Mouse (Mus musculus) embryonic facial prominence, embryonic 15.5 days (tissue): Measurements from ENCODE around the gene Tcf12. TPM values are rescaled to one million over a fixed set of nuclear protein-coding genes. Genes with fewer than 3 reads are reported as not detected.

Source experiments
- ATAC-seq: fragments of 200-750 bp; cut with Nextera tagmentation; 2 replicates; pipeline ENCODE4 v1.8.0; 2017; ENCODE audit warnings: low read depth, moderate TSS enrichment; ENCODE audit not compliant: insufficient number of reproducible peaks, low FRiP score, low TSS enrichment
- H3K27ac ChIP-seq: fragments of 300-500 bp; sonication (generic); replicated peaks from 2 replicates; pipeline ENCODE4 v1.5.1; 2015; ENCODE audit warnings: mild to moderate bottlenecking, inconsistent platforms
- H3K27me3 ChIP-seq: fragments of 300-500 bp; sonication (generic); 2 replicates; pipeline ENCODE4 v1.6.1; 2015; ENCODE audit warnings: inconsistent platforms
- H3K36me3 ChIP-seq: fragments of 300-500 bp; sonication (generic); 2 replicates; pipeline ENCODE4 v1.6.1; 2015; ENCODE audit warnings: mild to moderate bottlenecking, inconsistent platforms
- H3K4me1 ChIP-seq: fragments of 300-500 bp; sonication (generic); 2 replicates; pipeline ENCODE4 v1.6.1; 2015; ENCODE audit warnings: inconsistent platforms
- H3K4me2 ChIP-seq: fragments of 300-500 bp; sonication (generic); replicated peaks from 2 replicates; pipeline ENCODE4 v1.6.1; 2015; ENCODE audit warnings: mild to moderate bottlenecking, inconsistent platforms
- H3K4me3 ChIP-seq: fragments of 300-500 bp; sonication (generic); replicated peaks from 2 replicates; pipeline ENCODE4 v1.5.1; 2015; ENCODE audit warnings: mild to moderate bottlenecking, inconsistent platforms
- H3K9ac ChIP-seq: fragments of 300-500 bp; sonication (generic); 2 replicates; pipeline ENCODE4 v1.6.1; 2015; ENCODE audit warnings: inconsistent platforms
- H3K9me3 ChIP-seq: fragments of 300-500 bp; sonication (generic); replicated peaks from 2 replicates; pipeline ENCODE4 v1.6.1; 2016; ENCODE audit warnings: inconsistent platforms
- WGBS: fragments of 180-500 bp; shearing (Covaris S2); methylation state at CpG from one replicate; pipeline ENCODE4 v1.1.7; 2015; 5-methylcytosine and 5-hydroxymethylcytosine counted together
- polyA plus RNA-seq: library from polyadenylated mRNA; unstranded; fragments of >200 nt; fragmentation: Nextera tagmentation; extraction: Ambion mirVana; gene quantifications from 2 replicates; pipeline ENCODE4 v1.2.1, GENCODE M21; 2015

Gene Tcf12
- polyA plus RNA-seq, 1 experiment from 2014 or later, result 104 TPM

DNA sequence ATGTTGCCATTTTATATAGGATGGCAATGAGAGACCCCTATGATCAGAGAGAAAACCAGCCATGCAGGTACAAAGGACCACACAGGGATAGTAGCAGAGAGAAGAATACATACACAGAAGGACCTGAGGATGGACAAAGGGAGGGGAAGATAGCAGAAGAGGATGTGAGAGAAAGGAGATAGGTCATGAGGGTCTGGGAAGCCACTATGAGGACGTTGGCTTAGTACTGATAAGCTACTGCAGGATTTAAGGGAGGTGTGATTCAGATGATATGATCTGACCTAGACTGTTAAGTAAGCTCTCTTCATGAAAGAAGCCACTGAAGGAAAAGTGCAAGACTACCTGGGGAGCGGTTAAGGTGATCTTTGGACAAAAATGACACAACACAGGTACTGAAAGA is 205.1 kb downstream of the Tcf12 start:
- peaks cover 10% of the 10 kb centered on the region for H3K36me3 ChIP-seq
- H3K9me3 ChIP-seq, result no peaks in the 10 kb centered on the region
- no peak for ATAC-seq
- 71% methylated on average over 2 of the region's 2 CpGs for WGBS
- no peaks in the 10 kb centered on the region for H3K4me1 ChIP-seq
- no peak overlapping the region for H3K9ac ChIP-seq
- no peak overlapping the region for H3K4me2 ChIP-seq
- no peaks in the 10 kb centered on the region for H3K27me3 ChIP-seq
- no peak overlapping the region for H3K4me3 ChIP-seq
- no peak overlapping the region for H3K27ac ChIP-seq

DNA sequence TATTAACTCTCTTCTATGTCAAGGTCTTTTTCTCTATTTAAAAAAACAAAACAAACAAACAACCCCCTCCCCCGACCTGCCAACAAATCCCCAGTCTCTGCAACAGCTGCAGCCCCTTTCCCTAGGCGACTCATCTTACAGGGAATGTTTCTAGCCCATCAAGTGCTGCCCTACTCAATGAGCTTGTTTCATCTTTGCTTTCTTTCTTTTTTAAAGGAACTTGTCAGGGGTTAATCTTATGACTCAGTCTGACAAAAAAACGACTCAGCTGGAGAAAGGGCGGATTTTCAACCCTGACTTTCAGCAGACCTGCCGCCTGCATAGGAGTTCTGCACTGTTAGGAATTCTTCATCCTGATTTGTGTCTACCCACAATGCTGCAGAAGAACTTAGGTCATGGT is 212.8 kb downstream of the Tcf12 start:
- Histone ChIP-seq H3K9me3 (no peaks in the 10 kb centered on the region), H3K4me3 (no peak overlapping the region), H3K4me1 (peaks cover 13% of the 10 kb centered on the region; the same call in 1 of the 2 replicates), H3K27ac (peak overlapping the region; percentile 51; the same call in 1 of the 2 replicates), H3K36me3 (no peaks in the 10 kb centered on the region), H3K4me2 (no peak overlapping the region), H3K27me3 (no peaks in the 10 kb centered on the region), H3K9ac (no peak overlapping the region)
- WGBS, result 19% methylated on average over 5 of the region's 5 CpGs
- no peak for ATAC-seq

DNA sequence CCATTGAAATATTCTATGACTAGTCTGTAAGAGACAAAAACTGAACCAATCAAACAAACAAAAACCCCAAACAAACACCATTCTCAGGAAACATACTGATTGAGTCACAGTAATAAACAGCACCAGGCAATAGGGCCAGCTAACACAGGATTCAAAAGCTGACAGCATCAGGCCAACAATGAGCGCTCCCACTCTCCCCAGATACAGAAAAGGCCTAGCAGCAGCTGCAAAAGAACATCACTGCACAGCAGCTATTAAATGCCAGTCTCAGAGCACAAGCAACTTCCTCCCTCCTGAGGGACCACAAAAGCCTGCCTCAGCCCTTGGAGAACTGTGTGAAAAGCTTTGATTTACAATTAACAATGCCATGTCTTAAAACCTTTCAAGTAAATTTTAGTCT is 214.3 kb downstream of the Tcf12 start:
- Histone ChIP-seq H3K9me3 (no peaks in the 10 kb centered on the region), H3K27ac (peak overlapping the region; percentile 63), H3K4me2 (no peak overlapping the region), H3K9ac (no peak overlapping the region), H3K36me3 (no peaks in the 10 kb centered on the region), H3K4me3 (no peak overlapping the region), H3K4me1 (peaks cover 22% of the 10 kb centered on the region; the same call in 1 of the 2 replicates), H3K27me3 (no peaks in the 10 kb centered on the region)
- 30% methylated on average over 1 of the region's 1 CpGs for WGBS
- no peak for ATAC-seq

DNA sequence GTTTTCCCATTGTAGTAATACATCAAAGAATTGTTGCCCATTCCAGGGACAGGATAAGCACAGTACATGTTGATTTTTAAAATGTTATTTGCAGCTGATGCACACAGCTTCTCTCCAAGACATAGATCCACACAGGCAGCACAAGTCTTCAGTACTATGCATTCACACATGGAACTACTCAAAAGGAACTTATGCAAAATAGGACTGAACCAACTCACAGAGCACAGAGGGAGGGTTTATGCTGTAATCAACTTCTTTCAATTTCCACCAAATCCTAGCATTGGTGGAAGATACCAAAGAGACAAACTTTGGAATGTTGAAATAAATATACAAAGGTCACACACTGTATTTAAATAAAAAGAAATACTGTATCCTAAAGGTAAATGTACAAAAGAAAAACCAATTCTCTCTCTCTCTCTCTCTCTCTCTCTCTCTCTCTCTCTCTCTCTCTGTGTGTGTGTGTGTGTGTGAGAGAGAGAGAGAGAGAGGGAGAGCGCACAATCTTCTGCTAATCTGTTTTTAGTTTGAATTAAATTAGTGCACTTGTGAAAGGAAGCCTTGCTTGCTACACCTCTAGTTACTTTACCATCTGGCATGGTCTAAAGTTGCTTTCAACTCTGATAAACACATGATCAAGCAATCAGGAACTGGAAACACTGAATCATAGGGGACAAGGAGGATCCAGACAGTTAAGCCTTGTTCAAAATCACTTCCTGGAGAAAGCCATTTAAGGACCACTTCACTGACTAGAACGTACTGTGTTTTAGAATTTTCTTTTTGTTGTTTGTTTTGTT is 215.5 kb downstream of the Tcf12 start:
- 12% methylated on average over 2 of the region's 2 CpGs for WGBS

DNA sequence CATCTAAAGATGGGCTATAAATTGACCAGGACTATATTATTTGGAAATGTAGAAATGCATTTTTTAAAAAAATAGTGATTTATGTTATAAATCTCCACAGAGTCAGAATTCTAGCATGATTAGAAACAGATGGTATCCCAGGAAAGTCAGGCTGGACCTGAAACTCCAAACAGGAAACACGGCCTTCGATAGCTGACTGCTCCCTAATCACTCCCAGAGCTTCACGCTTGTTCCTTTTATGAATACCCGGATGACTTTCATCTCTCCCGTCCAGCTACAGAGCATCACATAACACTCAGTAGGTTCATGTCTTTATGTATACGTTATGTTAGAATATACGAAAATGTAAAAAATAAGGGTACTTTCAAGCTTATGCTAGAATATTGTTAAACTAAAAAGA is 216.4 kb downstream of the Tcf12 start:
- H3K27ac ChIP-seq, result peak overlapping the region; percentile 53; the same call in 1 of the 2 replicates
- H3K27me3 ChIP-seq, result no peaks in the 10 kb centered on the region
- peak overlapping the region; percentile 39 for H3K4me3 ChIP-seq
- peaks cover 25% of the 10 kb centered on the region; the same call in 1 of the 2 replicates for H3K4me1 ChIP-seq
- no peaks in the 10 kb centered on the region for H3K9me3 ChIP-seq
- peak; percentile 70 for ATAC-seq
- H3K36me3 ChIP-seq, result no peaks in the 10 kb centered on the region
- WGBS, result 18% methylated on average over 7 of the region's 7 CpGs
- no peak overlapping the region for H3K9ac ChIP-seq
- H3K4me2 ChIP-seq, result no peak overlapping the region

More for the DNA sequence above, 215.5 kb downstream of the Tcf12 start:
- Histone ChIP-seq H3K36me3 (no peaks in the 10 kb centered on the region), H3K9ac (no peak overlapping the region), H3K9me3 (no peaks in the 10 kb centered on the region), H3K27me3 (no peaks in the 10 kb centered on the region), H3K4me1 (peaks cover 23% of the 10 kb centered on the region; the same call in 1 of the 2 replicates), H3K4me2 (peak overlapping the region; percentile 36), H3K4me3 (peak overlapping the region; percentile 39), H3K27ac (peak overlapping the region; percentile 86)
- ATAC-seq, result peak; percentile 89

GRCm38 (mm10) chr9:71894943-71895286 is 216.8 kb downstream of the Tcf12 start:
- peak overlapping the region; percentile 39 for H3K4me3 ChIP-seq
- 33% methylated on average over 7 of the region's 7 CpGs for WGBS
- no peak for ATAC-seq
- no peaks in the 10 kb centered on the region for H3K9me3 ChIP-seq
- H3K4me2 ChIP-seq, result peak overlapping the region; percentile 49
- peaks cover 25% of the 10 kb centered on the region; the same call in 1 of the 2 replicates for H3K4me1 ChIP-seq
- H3K36me3 ChIP-seq, result no peaks in the 10 kb centered on the region
- peak overlapping the region; percentile 16; the same call in 1 of the 2 replicates for H3K9ac ChIP-seq
- H3K27me3 ChIP-seq, result no peaks in the 10 kb centered on the region
- H3K27ac ChIP-seq, result peak overlapping the region; percentile 76

DNA sequence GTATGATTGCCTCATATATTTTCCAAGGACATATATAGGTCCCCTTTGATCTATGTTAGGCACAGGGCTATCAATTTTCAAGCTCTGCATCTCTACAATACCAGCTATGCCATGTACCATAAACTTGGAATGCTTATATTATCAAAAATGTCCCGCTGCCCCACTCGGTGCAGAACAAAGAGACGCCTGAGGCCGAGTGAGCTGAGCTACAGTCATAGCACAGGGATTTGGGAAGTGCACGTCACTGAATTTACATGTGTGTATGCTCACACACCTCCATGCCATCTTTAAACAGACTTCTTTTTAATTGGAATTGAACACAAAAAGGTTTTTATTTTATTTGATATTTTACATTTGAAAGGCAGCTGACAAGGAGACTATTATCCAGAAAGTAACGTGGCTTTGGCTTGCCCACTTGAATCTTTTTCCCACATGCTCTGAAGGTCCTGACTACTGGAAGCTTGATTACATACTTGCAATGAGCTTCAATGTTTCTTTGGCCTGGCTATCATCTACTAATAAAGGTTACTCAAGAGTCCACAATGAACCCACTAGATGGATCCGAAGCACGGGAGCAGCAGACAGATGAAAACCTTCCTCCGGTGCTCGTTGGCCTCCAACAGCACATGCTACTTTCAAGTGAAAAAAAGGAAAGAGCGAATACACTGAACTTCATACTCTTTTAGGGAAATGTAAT is 217.3 kb downstream of the Tcf12 start:
- no peak for ATAC-seq
- Histone ChIP-seq H3K4me3 (peak overlapping the region; percentile 39), H3K9ac (peak overlapping the region; percentile 16; the same call in 1 of the 2 replicates), H3K9me3 (no peaks in the 10 kb centered on the region), H3K27me3 (no peaks in the 10 kb centered on the region), H3K36me3 (no peaks in the 10 kb centered on the region), H3K4me1 (peaks cover 27% of the 10 kb centered on the region), H3K27ac (peak overlapping the region; percentile 76), H3K4me2 (peak overlapping the region; percentile 49)
- WGBS, result 23% methylated on average over 11 of the region's 11 CpGs

DNA sequence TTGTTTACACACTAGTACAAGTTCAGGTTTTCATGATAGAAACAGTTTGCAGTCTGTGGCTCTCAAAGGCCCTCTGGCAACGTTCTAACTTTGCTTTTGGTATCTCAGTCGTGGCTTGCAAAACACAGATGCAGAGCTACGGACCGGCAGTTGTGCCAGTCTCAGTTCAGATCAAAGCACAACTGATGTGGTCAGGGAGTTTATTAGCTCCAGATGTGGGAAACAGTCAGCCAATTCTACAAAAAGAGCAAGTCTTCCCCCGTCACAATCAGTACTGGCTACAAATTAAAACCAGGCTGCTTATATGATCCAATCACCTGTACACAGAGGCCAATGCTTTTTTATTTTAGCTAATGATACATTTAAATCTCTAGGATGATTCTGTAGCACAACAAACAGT is 223.2 kb downstream of the Tcf12 start:
- 9% methylated on average over 5 of the region's 5 CpGs for WGBS
- no peaks in the 10 kb centered on the region for H3K9me3 ChIP-seq
- ATAC-seq, result 0 out of 2 replicates have a peak, but pooled peaks have one; percentile 57
- H3K4me3 ChIP-seq, result no peak overlapping the region
- H3K4me2 ChIP-seq, result no peak overlapping the region; the same call in 1 of the 2 replicates
- H3K4me1 ChIP-seq, result peaks cover 20% of the 10 kb centered on the region
- H3K9ac ChIP-seq, result no peak overlapping the region
- 0 out of 2 replicates have a peak, but pooled peaks cover 2% of the 10 kb centered on the region for H3K36me3 ChIP-seq
- H3K27ac ChIP-seq, result peak overlapping the region; percentile 51
- no peaks in the 10 kb centered on the region for H3K27me3 ChIP-seq

DNA sequence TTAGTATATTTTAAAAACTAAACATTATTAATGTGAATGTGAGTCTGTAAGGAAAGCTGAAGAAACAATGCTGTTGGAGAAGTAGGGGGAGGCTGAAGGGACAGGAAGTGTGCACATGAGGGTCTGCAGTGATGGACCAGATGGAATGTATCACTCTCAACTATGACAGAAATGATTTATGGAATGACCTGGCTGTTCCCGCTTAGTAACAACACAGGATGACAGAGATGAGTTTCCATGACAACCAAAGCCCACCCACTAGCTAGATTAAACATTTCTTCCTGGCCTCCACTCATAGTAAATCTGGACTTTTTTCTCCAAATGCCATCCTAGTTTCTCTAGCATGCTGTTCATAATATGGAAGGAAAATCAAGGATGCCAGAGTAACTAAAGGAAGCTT is 231.0 kb downstream of the Tcf12 start:
- peaks cover 29% of the 10 kb centered on the region for H3K36me3 ChIP-seq
- no peak for ATAC-seq
- H3K27me3 ChIP-seq, result no peaks in the 10 kb centered on the region
- peaks cover 5% of the 10 kb centered on the region; the same call in 1 of the 2 replicates for H3K4me1 ChIP-seq
- H3K9ac ChIP-seq, result no peak overlapping the region
- WGBS, result 14% methylated on average over 1 of the region's 1 CpGs
- H3K4me3 ChIP-seq, result no peak overlapping the region
- no peaks in the 10 kb centered on the region for H3K9me3 ChIP-seq
- H3K27ac ChIP-seq, result no peak overlapping the region
- no peak overlapping the region for H3K4me2 ChIP-seq

GRCm38 (mm10) chr9:71879972-71880371 is 231.7 kb downstream of the Tcf12 start:
- ATAC-seq, result no peak
- peaks cover 5% of the 10 kb centered on the region; the same call in 1 of the 2 replicates for H3K4me1 ChIP-seq
- no peak overlapping the region for H3K4me3 ChIP-seq
- H3K27ac ChIP-seq, result peak overlapping the region; percentile 48; the same call in 1 of the 2 replicates
- H3K9ac ChIP-seq, result no peak overlapping the region
- H3K27me3 ChIP-seq, result no peaks in the 10 kb centered on the region
- peaks cover 29% of the 10 kb centered on the region for H3K36me3 ChIP-seq
- 24% methylated on average over 5 of the region's 5 CpGs for WGBS
- no peaks in the 10 kb centered on the region for H3K9me3 ChIP-seq
- H3K4me2 ChIP-seq, result no peak overlapping the region

GRCm38 (mm10) chr9:71879415-71879814 is 232.3 kb downstream of the Tcf12 start:
- no peak for ATAC-seq
- H3K9me3 ChIP-seq, result no peaks in the 10 kb centered on the region
- H3K27me3 ChIP-seq, result no peaks in the 10 kb centered on the region
- no peak overlapping the region for H3K4me2 ChIP-seq
- H3K4me1 ChIP-seq, result peaks cover 5% of the 10 kb centered on the region; the same call in 1 of the 2 replicates
- no peak overlapping the region for H3K27ac ChIP-seq
- no peak overlapping the region for H3K4me3 ChIP-seq
- no peak overlapping the region for H3K9ac ChIP-seq
- WGBS, result 20% methylated on average over 2 of the region's 2 CpGs
- H3K36me3 ChIP-seq, result peaks cover 28% of the 10 kb centered on the region
